Mouse (Mus musculus) heart, embryonic 16.5 days (tissue): ENCODE measurements around the gene 1700001P01Rik. TPM values are rescaled to one million over a fixed set of nuclear protein-coding genes. Genes with fewer than 3 reads are reported as not detected.

Experiments
- ATAC-seq: fragments of 200-750 bp; cut with Nextera tagmentation; replicated peaks from 2 replicates; pipeline ENCODE4 v1.8.0; 2017; ENCODE audit warnings: moderate number of reproducible peaks; ENCODE audit not compliant: insufficient read depth, low FRiP score; ENCODE audit errors: extremely low read depth
- H3K27ac ChIP-seq: fragments of 300-500 bp; sonication (generic); 2 replicates; pipeline ENCODE4 v1.5.1; 2014; ENCODE audit warnings: mild to moderate bottlenecking, low read length, control low read depth, moderate library complexity
- H3K27me3 ChIP-seq: fragments of 300-500 bp; sonication (generic); 2 replicates; pipeline ENCODE4 v1.6.1; 2014; ENCODE audit warnings: low read length, mixed read lengths; ENCODE audit not compliant: control insufficient read depth, insufficient read depth
- H3K36me3 ChIP-seq: fragments of 300-500 bp; sonication (generic); 2 replicates; pipeline ENCODE4 v1.6.1; 2014; ENCODE audit not compliant: control insufficient read depth, insufficient read depth
- H3K4me1 ChIP-seq: fragments of 300-500 bp; sonication (generic); 2 replicates; pipeline ENCODE4 v1.6.1; 2014; ENCODE audit warnings: low read length, mixed read lengths; ENCODE audit not compliant: control insufficient read depth, insufficient read depth
- H3K4me2 ChIP-seq: fragments of 300-500 bp; sonication (generic); 2 replicates; pipeline ENCODE4 v1.6.1; 2014; ENCODE audit warnings: low read depth, mild to moderate bottlenecking, control low read depth, low read length
- H3K4me3 ChIP-seq: fragments of 300-500 bp; sonication (generic); 2 replicates; pipeline ENCODE4 v1.5.1; 2014; ENCODE audit warnings: mild to moderate bottlenecking, control low read depth, low read length
- H3K9ac ChIP-seq: fragments of 300-500 bp; sonication (generic); 2 replicates; pipeline ENCODE4 v1.6.1; 2014; ENCODE audit warnings: low read length, control low read depth
- H3K9me3 ChIP-seq: fragments of 300-500 bp; sonication (generic); replicated peaks from 2 replicates; pipeline ENCODE4 v1.6.1; 2016; ENCODE audit warnings: low read length; ENCODE audit not compliant: control insufficient read depth
- WGBS: fragments of 180-500 bp; shearing (Covaris S2); extraction: QIAGEN DNeasy Blood & Tissue Kit; methylation state at CpG from one replicate; pipeline ENCODE4 v1.1.7; 2014; 5-methylcytosine and 5-hydroxymethylcytosine counted together
- polyA plus RNA-seq: library from polyadenylated mRNA; unstranded; fragments of >200 nt; fragmentation: Nextera tagmentation; extraction: Ambion mirVana; gene quantifications from 2 replicates; pipeline ENCODE4 v1.2.1, GENCODE M21; 2015

Gene 1700001P01Rik
- polyA plus RNA-seq, 1 experiment from 2014 or later: 0.41 TPM

DNA sequence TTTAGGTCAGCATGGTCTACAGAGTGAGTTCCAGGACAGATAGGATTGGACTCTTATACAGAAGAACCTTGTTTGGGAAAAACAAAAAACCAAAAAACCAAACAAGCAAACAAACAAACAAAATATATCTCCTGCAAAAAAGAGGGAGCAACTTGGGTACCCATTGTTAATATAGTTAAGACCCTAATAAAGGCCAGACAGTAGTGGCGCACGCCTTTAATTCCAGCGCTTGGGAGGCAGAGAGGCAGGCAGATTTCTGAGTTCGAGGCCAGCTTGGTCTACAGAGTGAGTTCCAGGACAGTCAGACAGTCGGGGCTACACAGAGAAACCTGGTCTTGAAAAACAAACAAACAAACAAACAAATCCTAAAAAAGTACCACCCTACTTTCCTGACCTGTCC is 14.0 kb upstream of the 1700001P01Rik start:
- Histone ChIP-seq H3K27ac (no peak overlapping the region), H3K4me3 (no peak overlapping the region), H3K4me1 (no peaks in the 10 kb centered on the region), H3K9me3 (no peaks in the 10 kb centered on the region; the same call in 1 of the 2 replicates), H3K27me3 (no peaks in the 10 kb centered on the region), H3K4me2 (no peak overlapping the region), H3K9ac (no peak overlapping the region), H3K36me3 (no peaks in the 10 kb centered on the region)
- WGBS: 81% methylated on average over 5 of the region's 5 CpGs
- ATAC-seq: no peak

DNA sequence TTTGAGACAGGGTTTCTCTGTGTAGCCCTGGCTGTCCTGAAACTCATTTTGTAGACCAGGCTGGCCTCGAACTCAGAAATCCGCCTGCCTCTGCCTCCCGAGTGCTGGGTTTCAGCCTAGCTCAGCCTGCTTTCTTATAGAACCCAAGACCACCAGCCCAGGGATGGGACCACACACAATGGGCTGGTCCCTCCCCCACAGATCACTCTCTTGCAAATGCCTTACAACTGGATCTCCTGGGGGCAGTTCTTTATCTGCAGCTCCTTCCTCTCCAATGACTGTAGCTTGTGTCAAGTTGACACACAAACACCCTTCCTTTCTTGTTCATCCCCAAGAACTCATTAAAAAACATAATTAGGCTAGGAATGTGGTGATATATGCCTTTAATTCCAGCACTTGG is 12.2 kb upstream of the 1700001P01Rik start:
- WGBS: 90% methylated on average over 3 of the region's 3 CpGs
- H3K36me3 ChIP-seq: no peaks in the 10 kb centered on the region
- no peak for ATAC-seq
- no peaks in the 10 kb centered on the region for H3K27me3 ChIP-seq
- H3K9ac ChIP-seq: no peak overlapping the region
- no peak overlapping the region for H3K4me3 ChIP-seq
- no peak overlapping the region for H3K4me2 ChIP-seq
- peaks cover 3% of the 10 kb centered on the region; the same call in 1 of the 2 replicates for H3K4me1 ChIP-seq
- no peak overlapping the region for H3K27ac ChIP-seq
- no peaks in the 10 kb centered on the region for H3K9me3 ChIP-seq

DNA sequence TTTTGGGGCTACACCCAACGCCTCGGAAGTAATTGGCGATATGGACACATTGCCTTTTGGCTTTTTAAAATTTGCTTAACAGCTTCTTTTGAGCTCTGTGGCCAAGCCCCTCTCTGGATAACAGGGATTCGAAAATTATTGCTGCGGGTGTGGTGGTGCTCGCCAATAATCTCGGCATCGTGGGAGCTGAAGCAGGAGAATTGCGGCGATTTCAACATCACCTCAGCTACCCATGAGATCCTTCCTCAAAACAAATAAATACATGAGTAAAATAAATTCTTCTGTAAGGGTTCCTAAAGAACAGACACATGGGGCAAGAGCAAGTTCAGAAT is 6.8 kb upstream of the 1700001P01Rik start:
- peaks cover 18% of the 10 kb centered on the region for H3K4me1 ChIP-seq
- peak; percentile 6; the same call in 1 of the 2 replicates for ATAC-seq

DNA sequence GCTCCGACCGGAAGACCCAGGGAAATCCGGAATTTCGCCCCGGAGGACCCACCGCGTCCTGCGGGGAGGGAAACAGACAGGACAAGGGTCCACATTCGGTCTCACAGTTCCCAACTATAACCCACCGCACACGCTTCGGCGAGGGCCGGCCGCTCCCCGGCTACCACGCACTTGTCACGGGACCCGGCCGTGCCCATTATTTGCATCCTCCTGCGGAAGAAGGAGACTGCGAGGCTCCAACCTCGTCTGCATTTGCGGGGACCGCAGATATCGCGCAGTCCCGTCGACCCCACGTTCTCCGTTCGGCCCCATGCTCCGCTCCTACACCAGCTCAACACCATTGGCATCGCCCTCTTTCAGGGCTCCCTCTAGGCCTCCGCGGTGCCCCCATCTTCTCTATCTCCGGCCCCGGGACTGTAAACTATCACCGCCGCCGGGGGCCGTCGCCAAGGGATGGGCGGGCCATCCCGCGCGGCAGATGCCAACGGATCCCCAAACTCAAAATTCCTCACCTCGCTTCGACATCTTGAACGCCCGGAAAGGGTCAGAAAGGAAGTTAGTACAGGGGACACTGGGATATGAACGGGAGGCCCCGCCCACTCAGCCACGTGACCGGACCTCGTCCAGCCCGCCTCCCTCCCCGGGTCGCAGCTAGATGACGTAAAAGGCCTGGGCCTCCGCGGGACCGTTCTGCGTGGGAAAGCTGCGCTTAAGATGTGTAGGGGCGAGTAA is 6.3 kb upstream of the 1700001P01Rik start, which contains the start of gene Rpl23:
Rpl23 (minus strand) TSS at position 606 of the 732 bp plus-strand sequence.
- Histone ChIP-seq H3K4me2 (peak within 1 kb of the TSS; percentile 86), H3K4me3 (peak within 1 kb of the TSS; percentile 94), H3K27me3 (no peaks in the 10 kb centered on the region), H3K27ac (peak within 1 kb of the TSS; percentile 80), H3K36me3 (peaks cover 36% of the 10 kb centered on the region), H3K9ac (peak within 1 kb of the TSS; percentile 97), H3K9me3 (no peaks in the 10 kb centered on the region; the same call in 1 of the 2 replicates), H3K4me1 (peaks cover 18% of the 10 kb centered on the region)
- peak; percentile 94 for ATAC-seq
- under 1% methylated on average over 67 of the region's 67 CpGs for WGBS

More for the DNA sequence above, 6.8 kb upstream of the 1700001P01Rik start:
- Histone ChIP-seq H3K4me2 (peak overlapping the region; percentile 76), H3K27me3 (no peaks in the 10 kb centered on the region), H3K9ac (peak overlapping the region; percentile 86), H3K9me3 (no peaks in the 10 kb centered on the region; the same call in 1 of the 2 replicates), H3K36me3 (peaks cover 30% of the 10 kb centered on the region), H3K4me3 (peak overlapping the region; percentile 94), H3K27ac (peak overlapping the region; percentile 72)
- WGBS: under 1% methylated on average over 10 of the region's 10 CpGs

DNA sequence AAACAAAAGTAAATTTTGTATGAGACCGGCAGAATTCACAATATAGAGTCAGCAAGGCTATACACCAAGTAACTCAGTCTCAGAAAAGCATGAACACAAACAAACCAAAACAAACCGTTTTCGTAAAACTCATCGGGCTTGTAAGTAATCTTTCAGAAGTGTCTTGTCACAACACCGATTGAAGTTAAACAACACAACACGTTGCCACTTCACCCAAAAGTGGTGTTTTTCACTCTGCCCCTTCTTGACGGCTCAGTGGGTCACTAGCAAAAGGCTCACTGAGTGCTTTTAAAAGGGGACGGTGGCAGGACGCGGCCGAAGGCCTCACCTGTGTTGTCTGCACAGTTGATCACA is 5.7 kb upstream of the 1700001P01Rik start:
- Histone ChIP-seq H3K27me3 (no peaks in the 10 kb centered on the region), H3K9ac (peak overlapping the region; percentile 97), H3K9me3 (no peaks in the 10 kb centered on the region; the same call in 1 of the 2 replicates), H3K27ac (peak overlapping the region; percentile 80), H3K4me1 (peaks cover 18% of the 10 kb centered on the region), H3K36me3 (peaks cover 41% of the 10 kb centered on the region), H3K4me2 (peak overlapping the region; percentile 86), H3K4me3 (peak overlapping the region; percentile 94)
- peak; percentile 8; the same call in 1 of the 2 replicates for ATAC-seq
- 1% methylated on average over 11 of the region's 11 CpGs for WGBS

DNA sequence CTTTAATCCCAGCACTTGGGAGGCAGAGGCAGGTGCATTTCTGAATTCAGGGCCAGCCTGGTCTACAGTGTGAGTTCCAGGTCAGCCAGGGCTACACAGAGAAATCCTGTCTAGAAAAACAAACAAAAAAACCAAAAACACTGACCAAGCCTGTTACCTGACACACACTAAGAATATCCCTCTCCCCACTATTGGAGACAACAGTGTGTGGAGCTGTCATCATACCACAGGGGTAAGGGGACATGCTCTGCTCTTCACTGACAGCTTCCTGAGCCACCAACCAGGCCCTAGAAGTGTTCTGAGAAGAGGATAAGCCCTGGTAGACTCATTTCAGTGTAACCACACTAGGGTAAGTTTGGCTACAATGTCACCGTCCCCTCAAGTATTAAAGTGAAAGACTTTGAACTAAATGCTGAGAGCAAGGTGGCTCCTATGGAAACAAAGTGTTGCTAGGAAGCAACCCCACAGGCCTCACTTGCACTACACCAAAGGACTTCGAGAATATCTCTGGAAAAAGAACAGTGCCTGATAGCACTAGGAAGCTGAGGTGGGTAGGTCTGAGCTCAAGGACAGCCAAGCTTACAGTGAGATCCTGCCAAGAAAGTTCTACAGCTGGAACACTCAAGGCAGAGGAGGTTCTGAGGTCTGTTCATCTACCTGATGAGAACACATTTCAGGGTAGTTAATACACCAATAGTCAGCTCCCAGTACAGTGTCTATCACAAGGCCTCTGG is 4.4 kb upstream of the 1700001P01Rik start:
- Histone ChIP-seq H3K4me2 (peak overlapping the region; percentile 86), H3K9me3 (no peaks in the 10 kb centered on the region; the same call in 1 of the 2 replicates), H3K9ac (peak overlapping the region; percentile 30; the same call in 1 of the 2 replicates), H3K36me3 (peaks cover 42% of the 10 kb centered on the region), H3K27ac (no peak overlapping the region), H3K27me3 (no peaks in the 10 kb centered on the region), H3K4me1 (peaks cover 18% of the 10 kb centered on the region), H3K4me3 (peak overlapping the region; percentile 94)
- 57% methylated on average over 2 of the region's 2 CpGs for WGBS
- no peak for ATAC-seq

DNA sequence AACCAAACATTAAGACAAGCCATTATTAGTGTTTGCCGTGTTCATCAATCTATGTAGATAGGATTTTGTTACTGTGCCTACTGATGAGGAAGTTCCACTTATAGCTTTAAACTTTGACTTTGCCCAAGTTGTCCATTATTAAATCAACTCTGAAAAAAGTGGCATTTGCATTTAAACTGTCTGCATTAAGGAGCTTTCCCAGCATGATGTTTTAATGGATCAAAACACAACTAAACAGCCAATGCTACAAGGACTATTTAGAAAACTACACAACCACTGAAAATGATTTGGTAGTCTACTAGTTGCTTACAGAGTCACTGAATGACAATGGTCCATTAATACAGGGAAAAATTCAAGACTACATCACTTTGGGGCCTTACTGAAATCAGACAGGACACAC is 3.2 kb upstream of the 1700001P01Rik start:
- Histone ChIP-seq H3K36me3 (peaks cover 42% of the 10 kb centered on the region), H3K4me3 (no peak overlapping the region), H3K9me3 (no peaks in the 10 kb centered on the region; the same call in 1 of the 2 replicates), H3K9ac (no peak overlapping the region), H3K4me1 (peaks cover 18% of the 10 kb centered on the region), H3K27me3 (no peaks in the 10 kb centered on the region), H3K27ac (no peak overlapping the region), H3K4me2 (no peak overlapping the region)
- 83% methylated on average over 1 of the region's 1 CpGs for WGBS
- no peak for ATAC-seq

DNA sequence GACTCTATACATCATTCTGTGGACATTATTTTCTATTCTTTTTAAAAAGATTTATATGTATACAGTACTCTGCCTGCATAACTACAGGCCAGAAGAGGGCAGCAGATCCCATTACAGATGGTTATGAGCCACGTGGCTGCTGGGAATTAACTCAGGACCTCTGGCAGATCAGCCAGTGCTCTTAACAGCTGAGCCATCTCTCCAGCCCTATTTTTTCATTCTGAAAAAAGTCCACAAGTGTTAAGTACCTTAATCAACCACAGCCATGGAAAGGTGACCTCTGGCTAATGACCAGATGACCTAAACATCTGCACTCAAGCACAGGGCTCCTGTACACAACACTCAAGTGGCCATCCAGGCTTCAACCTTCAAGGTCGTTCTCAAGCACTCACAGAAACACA is 1.4 kb upstream of the 1700001P01Rik start:
- ATAC-seq: no peak
- no peaks in the 10 kb centered on the region for H3K27me3 ChIP-seq
- H3K9me3 ChIP-seq: no peaks in the 10 kb centered on the region; the same call in 1 of the 2 replicates
- peaks cover 13% of the 10 kb centered on the region for H3K4me1 ChIP-seq
- H3K4me3 ChIP-seq: no peak overlapping the region
- H3K9ac ChIP-seq: no peak overlapping the region
- peaks cover 42% of the 10 kb centered on the region for H3K36me3 ChIP-seq
- no peak overlapping the region for H3K4me2 ChIP-seq
- 35% methylated on average over 2 of the region's 2 CpGs for WGBS
- no peak overlapping the region for H3K27ac ChIP-seq
